Mouse (Mus musculus) hindbrain, postnatal 0 days (tissue): Measurements from ENCODE around the gene Kalrn. TPM values are rescaled to one million over a fixed set of nuclear protein-coding genes. Genes with fewer than 3 reads are reported as not detected.
"Not testable (repeated sequence)": the region's sequence is repeated elsewhere in the genome, so short reads cannot be mapped to it uniquely, and the experiment has no call there.

Experiments used
- ATAC-seq: fragments of 200-750 bp; cut with Nextera tagmentation; 2 replicates; pipeline ENCODE4 v1.8.0; 2017; ENCODE audit warnings: mild to moderate bottlenecking, moderate TSS enrichment, moderate library complexity
- DNase-seq: peaks from one replicate; pipeline ENCODE4 v3.0.0-alpha.2; 2015; ENCODE audit warnings: low spot score
- H3K27ac ChIP-seq: fragments of 300-500 bp; sonication (generic); 2 replicates; pipeline ENCODE4 v1.5.1; 2014; ENCODE audit warnings: mild to moderate bottlenecking
- H3K27me3 ChIP-seq: fragments of 300-500 bp; sonication (generic); 2 replicates; pipeline ENCODE4 v1.6.1; 2014; ENCODE audit warnings: low read length, mixed read lengths; ENCODE audit not compliant: insufficient read depth
- H3K36me3 ChIP-seq: fragments of 300-500 bp; sonication (generic); 2 replicates; pipeline ENCODE4 v1.6.1; 2014; ENCODE audit warnings: low read length, mixed read lengths; ENCODE audit not compliant: insufficient read depth
- H3K4me1 ChIP-seq: fragments of 300-500 bp; sonication (generic); 2 replicates; pipeline ENCODE4 v1.6.1; 2014; ENCODE audit warnings: antibody characterized with exemption, low read length, mixed read lengths; ENCODE audit not compliant: insufficient read depth
- H3K4me2 ChIP-seq: fragments of 300-500 bp; sonication (generic); 2 replicates; pipeline ENCODE4 v1.6.1; 2014; ENCODE audit warnings: low read depth, mild to moderate bottlenecking, low read length, moderate library complexity, mixed read lengths
- H3K4me3 ChIP-seq: fragments of 300-500 bp; sonication (generic); 2 replicates; pipeline ENCODE4 v1.5.1; 2014; ENCODE audit warnings: low read length
- H3K9ac ChIP-seq: fragments of 300-500 bp; sonication (generic); replicated peaks from 2 replicates; pipeline ENCODE4 v1.6.1; 2014; ENCODE audit warnings: mild to moderate bottlenecking, low read length, moderate library complexity, mixed read lengths
- H3K9me3 ChIP-seq: fragments of 300-500 bp; sonication (generic); 2 replicates; pipeline ENCODE4 v1.6.1; 2016; ENCODE audit warnings: low read length, mixed read lengths
- CTCF ChIP-seq: IDR thresholded peaks from 2 replicates; pipeline ENCODE4 v1.5.1; 2016; ENCODE audit warnings: antibody characterized with exemption, control low read depth, low read depth
- WGBS: fragments of 180-500 bp; shearing (Covaris S2); extraction: QIAGEN DNeasy Blood & Tissue Kit; methylation state at CpG from one replicate; pipeline ENCODE4 v1.1.7; 2014; 5-methylcytosine and 5-hydroxymethylcytosine counted together
- polyA plus RNA-seq: library from polyadenylated mRNA; unstranded; fragments of >200 nt; fragmentation: Nextera tagmentation; extraction: Ambion mirVana; gene quantifications from 2 replicates; pipeline ENCODE4 v1.2.1, GENCODE M21; 2015
- total RNA-seq: library from RNA; depleted of rRNA; stranded (reverse); fragments of >200 nt; gene quantifications from 2 replicates; pipeline ENCODE4 v1.2.3, GENCODE M21; 2014

The Kalrn gene
- total and polyA plus RNA-seq, 2 experiments from 2014 or later: 17.0 to 107 TPM

- TF ChIP-seq CTCF: peak; percentile 45
- no peak overlapping the region for H3K27ac ChIP-seq
- 86% methylated on average over 5 of the region's 5 CpGs for WGBS
- DNase-seq (no peak), ATAC-seq (no peak)
- no peak overlapping the region for H3K4me3 ChIP-seq
- no peak overlapping the region for H3K9ac ChIP-seq
- H3K36me3 ChIP-seq: no peaks in the 10 kb centered on the region
- H3K4me1 ChIP-seq: 0 out of 2 replicates have a peak, but pooled peaks cover 3% of the 10 kb centered on the region
- H3K4me2 ChIP-seq: no peak overlapping the region
- no peaks in the 10 kb centered on the region for H3K9me3 ChIP-seq
- H3K27me3 ChIP-seq: no peaks in the 10 kb centered on the region
Measured at GRCm38 (mm10) chr16:34082494-34083469, 490.6 kb downstream of the Kalrn start.

DNA sequence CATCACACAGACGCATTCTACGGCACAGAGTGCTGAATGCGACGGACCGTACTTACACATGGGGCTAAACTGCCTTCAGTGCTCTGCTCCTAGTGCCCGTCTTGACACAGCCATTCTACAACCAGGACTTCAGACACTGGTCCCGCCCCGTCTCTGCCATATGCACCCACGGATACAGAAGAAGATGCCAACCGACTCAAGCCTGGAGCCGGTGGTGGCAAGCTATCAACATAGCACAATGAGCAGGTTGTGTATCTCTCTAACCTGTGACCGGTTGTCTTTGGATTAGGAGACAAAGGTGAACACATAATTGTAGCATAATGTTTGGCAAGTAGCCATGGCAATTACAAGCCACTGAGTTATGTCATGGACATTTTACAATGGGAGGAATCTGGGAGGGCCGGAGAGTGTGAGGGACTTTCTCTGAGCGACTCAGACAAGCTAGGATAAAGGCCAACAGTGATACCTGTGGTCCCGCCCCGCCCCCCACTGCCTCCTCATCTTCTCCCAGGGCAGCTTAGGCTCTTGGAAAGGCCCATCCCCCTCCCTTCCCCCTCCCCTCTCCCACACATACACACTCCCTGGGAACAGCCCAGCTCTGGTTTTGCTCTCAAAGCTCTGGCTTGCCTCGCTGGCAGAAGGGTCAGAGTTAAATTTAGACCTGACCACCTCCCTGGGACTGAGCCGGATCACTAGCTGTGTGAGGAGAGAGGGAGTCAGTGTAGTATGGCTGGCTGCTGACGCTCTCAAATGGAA lies 491.5 kb downstream of the Kalrn start:
- Histone ChIP-seq H3K4me1 (0 out of 2 replicates have a peak, but pooled peaks cover 3% of the 10 kb centered on the region), H3K9ac (no peak overlapping the region), H3K9me3 (no peaks in the 10 kb centered on the region), H3K27ac (no peak overlapping the region), H3K4me2 (no peak overlapping the region), H3K27me3 (no peaks in the 10 kb centered on the region), H3K4me3 (no peak overlapping the region), H3K36me3 (no peaks in the 10 kb centered on the region)
- DNase-seq (no peak), ATAC-seq (peak; percentile 62)
- WGBS: 50% methylated on average over 19 of the region's 19 CpGs
- TF ChIP-seq CTCF: no peak

DNA sequence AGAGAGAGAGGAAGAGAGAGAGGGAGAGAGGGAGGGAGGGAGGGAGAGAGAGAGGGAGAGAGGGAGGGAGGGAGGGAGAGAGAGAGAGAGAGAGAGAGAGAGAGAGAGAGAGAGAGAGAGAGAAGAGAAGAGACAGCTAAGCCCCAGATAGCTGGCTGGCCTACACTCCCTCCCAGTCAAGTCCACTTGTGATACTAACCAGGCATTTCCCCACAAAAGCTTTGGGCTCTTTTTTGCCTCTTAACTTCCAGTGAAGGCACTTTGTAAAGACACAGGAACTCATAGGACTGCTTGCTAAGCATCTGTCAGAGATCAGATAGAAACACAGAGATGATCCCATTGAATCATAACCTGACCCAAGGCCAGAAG lies 492.0 kb downstream of the Kalrn start:
- H3K4me2 ChIP-seq, H3K27ac ChIP-seq, H3K27me3 ChIP-seq: not testable (repeated sequence)

DNA sequence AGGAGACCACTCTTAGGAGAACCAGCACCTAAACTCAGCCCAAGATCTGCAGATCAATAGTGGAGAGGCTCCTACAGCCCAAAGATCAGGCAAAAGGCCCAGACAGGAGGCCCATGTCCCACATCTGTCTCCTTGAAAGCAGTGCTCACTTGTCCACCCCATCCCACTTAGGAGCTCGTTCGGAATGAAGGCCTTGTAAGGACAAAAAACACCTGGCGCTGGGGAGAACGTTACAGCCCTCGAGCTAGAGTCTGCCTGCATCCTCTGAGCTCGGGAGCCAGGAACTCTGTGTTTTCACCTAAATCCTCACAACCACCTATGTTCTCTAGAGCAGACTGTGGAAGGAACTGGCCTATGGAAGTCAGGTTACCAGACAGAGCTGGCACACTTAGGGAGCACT lies 492.5 kb downstream of the Kalrn start:
- WGBS: 75% methylated on average over 6 of the region's 6 CpGs
- DNase-seq: no peak

More for the DNA sequence above, 492.0 kb downstream of the Kalrn start:
- not testable (repeated sequence) for H3K36me3 ChIP-seq, H3K9me3 ChIP-seq, H3K4me1 ChIP-seq, DNase-seq, H3K9ac ChIP-seq, H3K4me3 ChIP-seq, ATAC-seq

DNA sequence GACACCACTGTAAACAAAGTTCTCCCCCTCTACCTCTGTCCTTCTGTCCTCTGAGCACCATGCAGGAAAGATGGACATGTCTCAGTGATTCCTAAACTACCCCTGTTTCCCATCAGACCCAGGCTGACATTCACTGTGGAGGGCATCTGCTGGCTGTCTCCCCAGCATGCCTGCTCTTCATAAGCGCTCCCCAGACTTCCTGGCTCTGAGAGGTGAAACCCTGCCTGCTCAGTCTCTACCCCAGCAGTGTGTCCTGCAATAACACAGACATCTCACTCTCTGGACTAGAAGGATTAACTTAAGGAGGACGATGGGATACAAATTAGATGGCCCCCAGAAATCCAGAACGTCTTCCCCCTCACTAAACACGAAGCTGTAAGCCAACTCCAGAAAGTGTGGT lies 493.8 kb downstream of the Kalrn start:
- 81% methylated on average over 4 of the region's 4 CpGs for WGBS
- H3K36me3 ChIP-seq: no peaks in the 10 kb centered on the region
- H3K9ac ChIP-seq: no peak overlapping the region
- ATAC-seq (no peak), DNase-seq (no peak)
- no peaks in the 10 kb centered on the region for H3K27me3 ChIP-seq
- no peaks in the 10 kb centered on the region for H3K9me3 ChIP-seq
- no peak overlapping the region for H3K4me3 ChIP-seq
- no peak overlapping the region for H3K27ac ChIP-seq
- no peak overlapping the region for H3K4me2 ChIP-seq
- 0 out of 2 replicates have a peak, but pooled peaks cover 3% of the 10 kb centered on the region for H3K4me1 ChIP-seq
- no peak for TF ChIP-seq CTCF

More for the DNA sequence above, 492.5 kb downstream of the Kalrn start:
- Histone ChIP-seq H3K27ac (no peak overlapping the region), H3K9me3 (no peaks in the 10 kb centered on the region), H3K27me3 (no peaks in the 10 kb centered on the region), H3K4me3 (no peak overlapping the region), H3K36me3 (no peaks in the 10 kb centered on the region), H3K4me2 (no peak overlapping the region), H3K4me1 (0 out of 2 replicates have a peak, but pooled peaks cover 3% of the 10 kb centered on the region), H3K9ac (no peak overlapping the region)
- no peak for ATAC-seq
- no peak for TF ChIP-seq CTCF

GRCm38 (mm10) chr16:34078732-34079131 lies 494.6 kb downstream of the Kalrn start:
- no peak overlapping the region for H3K4me3 ChIP-seq
- no peaks in the 10 kb centered on the region for H3K36me3 ChIP-seq
- no peaks in the 10 kb centered on the region for H3K27me3 ChIP-seq
- no peak overlapping the region for H3K9ac ChIP-seq
- H3K4me1 ChIP-seq: 0 out of 2 replicates have a peak, but pooled peaks cover 3% of the 10 kb centered on the region
- WGBS: 84% methylated on average over 2 of the region's 2 CpGs
- H3K27ac ChIP-seq: no peak overlapping the region
- no peak for TF ChIP-seq CTCF
- no peak for DNase-seq
- ATAC-seq: no peak
- H3K4me2 ChIP-seq: no peak overlapping the region
- no peaks in the 10 kb centered on the region for H3K9me3 ChIP-seq
